Mouse (Mus musculus) intestine, postnatal 0 days (tissue): ENCODE results near the gene Reln. TPM values are rescaled to one million over a fixed set of nuclear protein-coding genes. Genes with fewer than 3 reads are reported as not detected.

Experiments
- ATAC-seq: fragments of 200-750 bp; cut with Nextera tagmentation; 2 replicates; pipeline ENCODE4 v1.8.0; 2017; ENCODE audit warnings: mild to moderate bottlenecking, moderate TSS enrichment, moderate library complexity
- H3K27ac ChIP-seq: fragments of 300-500 bp; sonication (generic); 2 replicates; pipeline ENCODE4 v1.5.1; 2014; ENCODE audit warnings: mild to moderate bottlenecking, low read depth, low read length, moderate library complexity
- H3K27me3 ChIP-seq: fragments of 300-500 bp; sonication (generic); replicated peaks from 2 replicates; pipeline ENCODE4 v1.6.1; 2014; ENCODE audit warnings: low read length, mixed read lengths; ENCODE audit not compliant: control insufficient read depth, insufficient read depth
- H3K36me3 ChIP-seq: fragments of 300-500 bp; sonication (generic); 2 replicates; pipeline ENCODE4 v1.6.1; 2014; ENCODE audit warnings: mild to moderate bottlenecking, moderate library complexity; ENCODE audit not compliant: control insufficient read depth, insufficient read depth
- H3K4me1 ChIP-seq: fragments of 300-500 bp; sonication (generic); replicated peaks from 2 replicates; pipeline ENCODE4 v1.6.1; 2014; ENCODE audit warnings: antibody characterized with exemption, low read length, mixed read lengths; ENCODE audit not compliant: control insufficient read depth, insufficient read depth
- H3K4me2 ChIP-seq: fragments of 300-500 bp; sonication (generic); replicated peaks from 2 replicates; pipeline ENCODE4 v1.6.1; 2014; ENCODE audit warnings: low read depth, mild to moderate bottlenecking, moderate library complexity
- H3K4me3 ChIP-seq: fragments of 300-500 bp; sonication (generic); 2 replicates; pipeline ENCODE4 v1.5.1; 2014; ENCODE audit warnings: low read depth, low read length
- H3K9ac ChIP-seq: fragments of 300-500 bp; sonication (generic); 2 replicates; pipeline ENCODE4 v1.6.1; 2014; ENCODE audit warnings: mild to moderate bottlenecking, low read depth, low read length
- H3K9me3 ChIP-seq: fragments of 300-500 bp; sonication (generic); 2 replicates; pipeline ENCODE4 v1.6.1; 2016; ENCODE audit warnings: mixed run types; ENCODE audit not compliant: control insufficient read depth
- CTCF ChIP-seq: sonication (generic); IDR thresholded peaks from 2 replicates; pipeline ENCODE4 v1.5.1; 2016; ENCODE audit warnings: low read depth, mild to moderate bottlenecking, control low read depth, antibody characterized with exemption, moderate library complexity
- WGBS: fragments of 180-500 bp; shearing (Covaris S2); extraction: QIAGEN DNeasy Blood & Tissue Kit; methylation state at CpG from one replicate; pipeline ENCODE4 v1.1.7; 2014; 5-methylcytosine and 5-hydroxymethylcytosine counted together
- polyA plus RNA-seq: library from polyadenylated mRNA; unstranded; fragments of >200 nt; fragmentation: Nextera tagmentation; extraction: Ambion mirVana; gene quantifications from 2 replicates; pipeline ENCODE4 v1.2.1, GENCODE M21; 2015

Gene Reln
- polyA plus RNA-seq, 1 experiment from 2014 or later: 5.3 TPM

DNA sequence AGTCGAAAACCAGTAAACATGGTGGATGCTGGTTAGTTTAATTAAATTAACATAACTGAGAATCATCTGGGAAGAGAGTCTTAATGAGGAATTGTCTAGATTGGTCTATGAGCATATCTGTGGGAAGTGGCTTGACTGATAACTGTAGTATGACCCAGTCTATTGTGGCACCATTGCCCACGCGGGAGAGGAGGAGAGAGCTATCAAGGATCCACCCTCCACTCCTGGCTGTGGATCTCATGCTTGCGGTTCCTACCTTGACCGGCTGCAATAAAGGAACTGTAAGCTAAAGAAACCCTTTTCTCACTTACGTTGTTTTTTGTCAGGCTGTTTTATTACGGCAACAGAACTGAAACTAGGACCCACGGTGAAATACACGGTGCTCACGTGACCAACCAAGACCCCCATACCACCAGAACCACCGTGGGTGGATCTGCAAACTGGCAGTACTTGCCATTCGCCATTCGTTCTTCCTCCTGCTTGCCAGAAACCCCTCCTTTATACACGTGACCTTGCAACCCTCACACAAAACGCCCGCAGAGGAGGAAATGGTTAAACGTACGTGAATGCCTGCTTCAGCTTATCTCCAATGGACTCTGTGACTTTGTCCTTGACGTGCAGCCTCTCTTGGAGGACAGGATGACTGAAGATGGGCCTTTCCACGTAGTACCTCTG is 497.7 kb downstream of the Reln start:
- peak overlapping the region; percentile 55 for H3K4me2 ChIP-seq
- ATAC-seq: peak; percentile 65

GRCm38 (mm10) chr5:21844676-21845075 is 499.8 kb downstream of the Reln start:
- H3K4me2 ChIP-seq: no peak overlapping the region
- WGBS: 66% methylated on average over 4 of the region's 4 CpGs

More for the DNA sequence above, 497.7 kb downstream of the Reln start:
- no peaks in the 10 kb centered on the region for H3K36me3 ChIP-seq
- no peak for TF ChIP-seq CTCF
- 47% methylated on average over 20 of the region's 20 CpGs for WGBS
- H3K4me1 ChIP-seq: no peaks in the 10 kb centered on the region
- H3K9me3 ChIP-seq: no peaks in the 10 kb centered on the region
- no peak overlapping the region for H3K9ac ChIP-seq
- H3K27ac ChIP-seq: no peak overlapping the region
- no peaks in the 10 kb centered on the region for H3K27me3 ChIP-seq
- H3K4me3 ChIP-seq: peak overlapping the region; percentile 18

More at GRCm38 (mm10) chr5:21844676-21845075, 499.8 kb downstream of the Reln start:
- Histone ChIP-seq H3K4me3 (no peak overlapping the region), H3K9ac (no peak overlapping the region), H3K27me3 (no peaks in the 10 kb centered on the region), H3K27ac (no peak overlapping the region), H3K4me1 (no peaks in the 10 kb centered on the region), H3K36me3 (no peaks in the 10 kb centered on the region), H3K9me3 (no peaks in the 10 kb centered on the region)
- TF ChIP-seq CTCF: peak; percentile 55
- no peak for ATAC-seq

Other genes starting within 250 kb of the Reln start
- 18.1 and 18.5 TPM in 2 replicates for gene Orc5, start 205.7 kb upstream of the Reln start, polyA plus RNA-seq